Mouse (Mus musculus): ENCODE results near the gene Slc43a2. TPM values are rescaled to one million over a fixed set of nuclear protein-coding genes. Genes with fewer than 3 reads are reported as not detected.

Gene Slc43a2
- total and polyA plus RNA-seq, 3 experiments = 4.9 to 8.4 TPM; not detected in 1

DNA sequence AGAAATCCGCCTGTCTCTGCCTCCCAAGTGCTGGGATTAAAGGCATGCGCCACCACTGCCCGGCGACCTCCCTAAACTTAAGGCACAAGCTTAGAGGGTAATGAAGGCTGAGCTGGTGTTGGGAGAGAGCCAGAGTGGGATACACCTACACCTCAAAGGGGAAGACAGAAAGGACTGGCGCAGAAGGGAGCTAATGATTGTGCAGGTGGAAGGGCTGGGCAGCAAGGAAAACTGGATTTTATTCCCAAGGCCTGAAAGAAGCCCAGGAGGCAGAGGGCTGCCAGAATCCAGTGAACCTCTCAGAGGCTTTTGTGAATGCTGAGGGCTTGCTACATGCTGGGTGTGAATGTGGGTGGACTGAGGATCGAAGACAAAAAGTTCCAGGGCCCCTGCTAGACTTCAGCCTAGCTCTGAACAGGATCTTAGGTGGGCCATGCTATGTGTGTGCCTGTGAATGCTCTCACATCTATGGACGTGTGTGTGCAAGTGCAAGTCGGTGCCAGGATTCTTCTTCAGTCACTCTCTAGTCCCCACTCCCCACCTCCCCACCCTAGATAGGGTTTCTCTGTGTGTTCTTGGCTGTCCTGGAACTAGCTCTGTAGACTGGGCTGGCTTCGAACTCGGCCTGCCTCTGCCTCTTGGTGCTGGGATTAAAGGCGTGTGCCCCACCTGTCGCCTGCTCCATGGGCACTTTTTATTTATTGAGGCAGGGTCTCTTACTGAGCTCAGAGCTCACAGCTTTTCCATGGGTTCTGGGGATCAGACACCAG is 4.9 kb downstream of the Slc43a2 start:
- DNase-seq (ENCODE audit: low read depth, low spot score) = no peak
- TF ChIP-seq ZMIZ1 (IDR thresholded peaks at IDR 0.05; ENCODE audit: low read depth, low read length) (no peak), E2F4 (IDR thresholded peaks at IDR 0.05; ENCODE audit: borderline replicate concordance, low read depth, low read length) (no peak), MYC (IDR thresholded peaks at IDR 0.05; ENCODE audit: low read depth, low read length) (no peak), EP300 (IDR thresholded peaks at IDR 0.05; ENCODE audit: low read depth in 1 of 2, low read length in 2 of 2) (no peak), MAFK (IDR thresholded peaks at IDR 0.05; ENCODE audit: borderline replicate concordance, low read depth, low read length) (no peak), BHLHE40 (IDR thresholded peaks at IDR 0.05; ENCODE audit: borderline replicate concordance, low read depth, low read length) (no peak)
- Histone ChIP-seq H3K27me3 (ENCODE audit: control insufficient read depth in 1 of 2, insufficient read depth in 2 of 2, low read length in 2 of 2) (no peaks in the 10 kb centered on the region), H3K9ac (ENCODE audit: control insufficient read depth, low read depth, low read length, poor library complexity, severe bottlenecking) (no peak overlapping the region), H3K27ac (ENCODE audit: control insufficient read depth, low read depth, low read length) (no peak overlapping the region), H3K4me3 (ENCODE audit: control insufficient read depth in 1 of 2, insufficient read depth in 1 of 2, low read depth in 2 of 2, low read length in 2 of 2) (no peak overlapping the region), H3K4me1 (ENCODE audit: control insufficient read depth in 1 of 2, insufficient read depth in 2 of 2, low read length in 2 of 2) (peaks cover 13 to 62% of the 10 kb centered on the region in 2 experiments), H3K9me3 (replicated peaks; ENCODE audit: insufficient read depth, low read length) (no peaks in the 10 kb centered on the region), H3K36me3 (ENCODE audit: control insufficient read depth in 1 of 2, insufficient read depth in 2 of 2, low read length in 2 of 2) (peaks cover 0 to 48% of the 10 kb centered on the region in 2 experiments; a peak in 2 of 4 replicates), H3K79me2 (ENCODE audit: control insufficient read depth, insufficient read depth, low read length, poor library complexity) (peaks cover 7% of the 10 kb centered on the region)

DNA sequence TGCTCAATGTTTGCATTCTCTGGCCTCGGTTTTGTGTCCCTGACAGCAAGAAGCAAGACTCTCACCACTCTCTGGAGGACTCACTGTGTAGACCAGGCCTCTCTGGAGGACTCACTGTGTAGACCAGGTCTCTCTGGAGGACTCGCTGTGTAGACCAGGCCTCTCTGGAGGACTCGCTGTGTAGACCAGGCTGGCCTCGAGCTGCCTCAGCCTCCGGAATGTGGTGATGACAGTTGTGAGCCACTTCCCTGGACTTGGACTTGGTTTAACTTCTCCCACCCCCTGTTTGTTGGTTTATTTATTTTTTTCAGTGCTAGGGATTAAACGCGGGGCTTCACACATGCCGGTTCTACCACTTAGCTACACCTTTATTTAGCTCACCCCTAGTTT is 5.5 kb downstream of the Slc43a2 start:
- H3K4me1 ChIP-seq (ENCODE audit: control insufficient read depth in 1 of 2, insufficient read depth in 2 of 2, low read length in 2 of 2) = peaks cover 13 to 65% of the 10 kb centered on the region in 2 experiments
- no peak for DNase-seq (ENCODE audit: low read depth, low spot score)
- no peaks in the 10 kb centered on the region for H3K27me3 ChIP-seq (ENCODE audit: control insufficient read depth in 1 of 2, insufficient read depth in 2 of 2, low read length in 2 of 2)
- no peak overlapping the region for H3K27ac ChIP-seq (ENCODE audit: control insufficient read depth, low read depth, low read length)
- H3K4me3 ChIP-seq (ENCODE audit: control insufficient read depth in 1 of 2, insufficient read depth in 1 of 2, low read depth in 2 of 2, low read length in 2 of 2) = no peak overlapping the region
- no peak overlapping the region for H3K9ac ChIP-seq (ENCODE audit: control insufficient read depth, low read depth, low read length, poor library complexity, severe bottlenecking)
- H3K9me3 ChIP-seq (replicated peaks; ENCODE audit: insufficient read depth, low read length) = no peaks in the 10 kb centered on the region
- H3K79me2 ChIP-seq (ENCODE audit: control insufficient read depth, insufficient read depth, low read length, poor library complexity) = peaks cover 5% of the 10 kb centered on the region
- peaks cover 0 to 50% of the 10 kb centered on the region in 2 experiments; a peak in 2 of 4 replicates for H3K36me3 ChIP-seq (ENCODE audit: control insufficient read depth in 1 of 2, insufficient read depth in 2 of 2, low read length in 2 of 2)
- TF ChIP-seq USF2 (IDR thresholded peaks at IDR 0.05; ENCODE audit: borderline replicate concordance in 1 of 2, insufficient read depth in 1 of 2, low read depth in 1 of 2, low read length in 2 of 2) (no peak), HCFC1 (IDR thresholded peaks at IDR 0.05; ENCODE audit: low read depth, low read length) (no peak), TCF12 (IDR thresholded peaks at IDR 0.05; ENCODE audit: low read depth, low read length) (no peak), ZNF384 (IDR thresholded peaks at IDR 0.05; ENCODE audit: low read depth, low read length) (no peak), RAD21 (IDR thresholded peaks at IDR 0.05; ENCODE audit: low read depth, low read length) (no peak), SMC3 (IDR thresholded peaks at IDR 0.05; ENCODE audit: low read depth, low read length) (no peak), EP300 (IDR thresholded peaks at IDR 0.05; ENCODE audit: low read depth in 1 of 2, low read length in 2 of 2) (no peak), NRF1 (IDR thresholded peaks at IDR 0.05; ENCODE audit: insufficient read depth, low read depth, low read length, poor library complexity, severe bottlenecking) (no peak), MEF2A (IDR thresholded peaks at IDR 0.05; ENCODE audit: extremely low read depth, insufficient replicate concordance, low read depth, low read length, poor library complexity, severe bottlenecking) (no peak), KAT2A (conservative IDR thresholded peaks at IDR 0.05; ENCODE audit: low read depth, low read length) (no peak), MYC (IDR thresholded peaks at IDR 0.05; ENCODE audit: low read depth, low read length) (no peak), GATA1 (IDR thresholded peaks at IDR 0.05; ENCODE audit: low read depth, low read length) (no peak)

Data from MEL (cell line).